Mouse (Mus musculus) liver, embryonic 14.5 days (tissue): Measurements from ENCODE around the gene Olfr598. TPM values are rescaled to one million over a fixed set of nuclear protein-coding genes. Genes with fewer than 3 reads are reported as not detected.
"Not testable (repeated sequence)": the region's sequence is repeated elsewhere in the genome, so short reads cannot be mapped to it uniquely, and the experiment has no call there.

Experiments used
- ATAC-seq: fragments of 200-750 bp; cut with Nextera tagmentation; 2 replicates; pipeline ENCODE4 v1.8.0; 2017; ENCODE audit warnings: moderate number of reproducible peaks, mild to moderate bottlenecking, moderate library complexity; ENCODE audit not compliant: insufficient read depth
- DNase-seq, 3 experiments: peaks; one replicate each; pipeline ENCODE4 v3.0.0-alpha.2; 2012 to 2013; ENCODE audit warnings: low read depth in 3 of 3, low spot score in 3 of 3
- H3K27ac ChIP-seq: fragments of 300-500 bp; sonication (generic); 2 replicates; pipeline ENCODE4 v1.5.1; 2014; ENCODE audit warnings: moderate library complexity, mild to moderate bottlenecking, control low read depth, inconsistent platforms
- H3K27me3 ChIP-seq: fragments of 300-500 bp; sonication (generic); 2 replicates; pipeline ENCODE4 v1.6.1; 2014; ENCODE audit warnings: mild to moderate bottlenecking, low read length, moderate library complexity; ENCODE audit not compliant: control insufficient read depth, insufficient read depth
- H3K36me3 ChIP-seq: fragments of 300-500 bp; sonication (generic); replicated peaks from 2 replicates; pipeline ENCODE4 v1.6.1; 2014; ENCODE audit warnings: low read depth; ENCODE audit not compliant: control insufficient read depth, insufficient read depth
- H3K4me1 ChIP-seq, 2 experiments: fragments of 200-500 bp in 1 of 2; fragments of 300-500 bp in 1 of 2; sonication (generic) in 1 of 2; replicated peaks; 2 replicates each; pipeline ENCODE4 v1.6.1; 2012 to 2014; ENCODE audit warnings: antibody characterized with exemption in 1 of 2, inconsistent platforms in 1 of 2, low read length in 1 of 2; ENCODE audit not compliant: control insufficient read depth in 2 of 2, insufficient read depth in 2 of 2
- H3K4me2 ChIP-seq: fragments of 300-500 bp; sonication (generic); 2 replicates; pipeline ENCODE4 v1.6.1; 2014; ENCODE audit warnings: low read depth, mild to moderate bottlenecking, control low read depth, moderate library complexity
- H3K4me3 ChIP-seq, 2 experiments: fragments of 200-500 bp in 1 of 2; fragments of 300-500 bp in 1 of 2; sonication (generic) in 1 of 2; 2 replicates each; pipeline ENCODE4 v1.5.1; 2012 to 2014; ENCODE audit warnings: low read depth in 2 of 2, low read length in 2 of 2, mild to moderate bottlenecking in 2 of 2, control low read depth in 1 of 2, inconsistent platforms in 1 of 2, moderate library complexity in 1 of 2; ENCODE audit not compliant: insufficient read depth in 1 of 2
- H3K9ac ChIP-seq: fragments of 300-500 bp; sonication (generic); replicated peaks from 2 replicates; pipeline ENCODE4 v1.6.1; 2014; ENCODE audit warnings: mild to moderate bottlenecking, control low read depth, moderate library complexity
- H3K9me3 ChIP-seq: fragments of 300-500 bp; sonication (generic); 2 replicates; pipeline ENCODE4 v1.6.1; 2016; ENCODE audit warnings: low read length, mixed read lengths; ENCODE audit not compliant: control insufficient read depth
- CTCF ChIP-seq: IDR thresholded peaks from 2 replicates; pipeline ENCODE4 v1.5.1; 2016; ENCODE audit warnings: antibody characterized with exemption, low read depth, control low read depth
- EP300 ChIP-seq: IDR thresholded peaks from 2 replicates; pipeline ENCODE4 v1.6.1; 2016; ENCODE audit warnings: antibody characterized with exemption, low read depth
- WGBS: fragments of 180-500 bp; shearing (Covaris S2); extraction: QIAGEN DNeasy Blood & Tissue Kit; methylation state at CpG from one replicate; pipeline ENCODE4 v1.1.7; 2014; ENCODE audit not compliant: insufficient replicate concordance; 5-methylcytosine and 5-hydroxymethylcytosine counted together
- polyA plus RNA-seq, 2 experiments: library from polyadenylated mRNA; depleted of rRNA in 1 of 2; stranded (reverse) in 1 of 2; unstranded in 1 of 2; fragments of >200 nt; fragmentation: Nextera tagmentation in 1 of 2; extraction: Ambion mirVana in 1 of 2; gene quantifications; 2 replicates each; pipeline versions ENCODE4 v1.2.1 to v1.2.3; 2012 to 2014

The Olfr598 gene
- not detected in 2 replicates for polyA plus RNA-seq (2012; rRNA removed)
- not detected in 2 replicates for polyA plus RNA-seq (2014; fragmentation: Nextera tagmentation; extraction: Ambion mirVana)

- H3K9me3 ChIP-seq, result no peaks in the 10 kb centered on the region
- TF ChIP-seq EP300, result no peak
- no peak for TF ChIP-seq CTCF
- no peaks in the 10 kb centered on the region for H3K4me1 ChIP-seq
- H3K36me3 ChIP-seq, result no peaks in the 10 kb centered on the region
- ATAC-seq (no peak), DNase-seq (no peak)
- H3K9ac ChIP-seq, result no peak within 1 kb of the TSS
- no peak within 1 kb of the TSS for H3K27ac ChIP-seq
- no peaks in the 10 kb centered on the region for H3K27me3 ChIP-seq
- H3K4me2 ChIP-seq, result no peak within 1 kb of the TSS
- H3K4me3 ChIP-seq, result no peak within 1 kb of the TSS
Observed at GRCm38 (mm10) chr7:103323268-103323667, at the start of gene Olfr598. Gene Olfr598 (plus strand): TSS chr7:103323568.

DNA sequence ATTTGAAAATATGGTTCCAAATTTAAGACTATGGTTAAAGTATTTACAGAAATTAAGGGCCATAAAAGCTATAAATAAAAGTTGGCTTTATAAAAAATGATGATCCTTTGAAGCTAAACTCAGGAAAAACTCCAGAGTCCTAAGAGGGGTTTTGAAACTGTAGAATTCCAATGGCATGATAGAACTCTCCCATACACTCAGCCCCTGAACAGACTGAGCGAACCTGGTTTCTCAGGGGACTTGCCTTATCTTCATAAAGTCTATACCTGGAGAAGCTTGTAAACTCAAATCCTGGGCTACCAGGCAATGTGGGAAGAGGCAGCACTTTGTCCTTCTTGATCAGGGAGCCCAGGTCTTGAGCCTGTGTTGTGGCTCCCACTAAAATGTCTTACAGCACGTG, 18.0 kb upstream of the Olfr598 start, which contains the start of gene Olfr596:
Gene Olfr596 (plus strand): TSS at position 301 of the 400 bp plus-strand sequence.
- not testable (repeated sequence) for H3K4me1 ChIP-seq, H3K9ac ChIP-seq, H3K4me3 ChIP-seq, H3K4me2 ChIP-seq, H3K27ac ChIP-seq, DNase-seq, H3K9me3 ChIP-seq, ATAC-seq, H3K27me3 ChIP-seq, H3K36me3 ChIP-seq
- WGBS, result 52% methylated on average over 2 of the region's 2 CpGs

- 79% methylated on average over 2 of the region's 2 CpGs for WGBS
Observed at GRCm38 (mm10) chr7:103316015-103316414, 7.4 kb upstream of the Olfr598 start, which contains the start of gene Olfr597. Gene Olfr597 (plus strand): TSS chr7:103316315.

DNA sequence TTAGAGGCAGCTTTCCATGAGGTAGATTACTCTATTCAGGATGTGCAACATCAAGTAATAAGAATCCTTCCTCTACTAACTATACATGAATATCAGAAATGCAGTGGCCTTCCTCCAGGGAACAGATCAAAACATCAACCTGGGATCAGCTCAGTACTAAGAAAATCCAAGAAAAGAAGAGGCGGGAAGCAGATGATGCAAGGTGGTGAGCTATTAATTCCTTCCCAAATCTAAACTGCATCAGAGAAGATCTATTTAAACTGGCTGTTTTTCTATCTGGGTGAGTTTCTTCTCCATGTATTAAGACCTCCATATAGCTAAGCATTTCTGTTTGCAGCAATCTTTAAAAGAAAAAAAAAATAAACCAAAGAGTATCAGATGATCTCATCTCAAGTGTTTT, 12.2 kb downstream of the Olfr598 start, which contains the start of gene Olfr599:
Gene Olfr599 (plus strand): TSS at position 301 of the 400 bp plus-strand sequence.
- Histone ChIP-seq H3K36me3 (no peaks in the 10 kb centered on the region), H3K9me3 (no peaks in the 10 kb centered on the region), H3K27ac (no peak within 1 kb of the TSS), H3K27me3 (no peaks in the 10 kb centered on the region), H3K4me2 (no peak within 1 kb of the TSS), H3K9ac (no peak within 1 kb of the TSS), H3K4me1 (no peaks in the 10 kb centered on the region), H3K4me3 (no peak within 1 kb of the TSS)
- DNase-seq (no peak), ATAC-seq (no peak)
- 77% methylated on average over 1 of the region's 1 CpGs for WGBS
- TF ChIP-seq EP300 (no peak), CTCF (no peak)

More at GRCm38 (mm10) chr7:103316015-103316414, 7.4 kb upstream of the Olfr598 start, which contains the start of gene Olfr597:
- not testable (repeated sequence) for ATAC-seq, H3K27ac ChIP-seq, H3K36me3 ChIP-seq, H3K4me3 ChIP-seq, H3K9me3 ChIP-seq, H3K4me1 ChIP-seq, H3K27me3 ChIP-seq, DNase-seq, H3K9ac ChIP-seq, H3K4me2 ChIP-seq

DNA sequence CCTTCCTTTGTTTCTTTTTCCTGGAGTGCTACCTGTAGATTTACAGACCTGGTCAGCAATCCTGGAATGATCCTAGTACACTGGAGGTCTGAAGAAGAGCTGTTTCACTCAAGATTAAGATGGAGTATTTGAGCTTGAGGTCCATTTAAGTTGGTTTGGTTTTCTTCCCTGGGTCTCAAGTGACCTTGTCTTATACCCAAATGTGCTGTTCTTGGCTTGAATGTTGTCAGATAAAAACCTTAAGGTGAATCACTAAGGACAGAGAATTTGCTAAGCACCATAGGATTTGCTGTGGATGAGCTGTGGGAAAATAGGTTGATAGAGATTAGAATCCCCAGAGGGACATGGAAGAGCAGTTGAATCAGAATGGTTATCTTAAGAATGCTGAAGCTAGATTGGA, 26.2 kb downstream of the Olfr598 start, which contains the start of gene Olfr600:
Gene Olfr600 (minus strand): TSS at position 101 of the 400 bp plus-strand sequence.
- Histone ChIP-seq H3K9me3 (no peaks in the 10 kb centered on the region), H3K9ac (no peak within 1 kb of the TSS), H3K36me3 (no peaks in the 10 kb centered on the region), H3K4me2 (no peak within 1 kb of the TSS), H3K4me1 (no peaks in the 10 kb centered on the region), H3K4me3 (no peak within 1 kb of the TSS), H3K27me3 (no peaks in the 10 kb centered on the region), H3K27ac (no peak within 1 kb of the TSS)
- DNase-seq (no peak), ATAC-seq (no peak)
- TF ChIP-seq EP300, result no peak
- TF ChIP-seq CTCF, result no peak
